Mouse (Mus musculus) liver, embryonic 13.5 days (tissue): Measurements from ENCODE around the gene Cdc42bpa. TPM values are rescaled to one million over a fixed set of nuclear protein-coding genes. Genes with fewer than 3 reads are reported as not detected.

Experiments
- ATAC-seq: fragments of 200-750 bp; cut with Nextera tagmentation; 2 replicates; pipeline ENCODE4 v1.8.0; 2017; ENCODE audit warnings: low read depth, mild to moderate bottlenecking, moderate number of reproducible peaks, moderate library complexity
- DNase-seq: peaks from one replicate; pipeline ENCODE4 v3.0.0; 2022
- H3K27ac ChIP-seq: fragments of 300-500 bp; sonication (generic); 2 replicates; pipeline ENCODE4 v1.5.1; 2015; ENCODE audit warnings: moderate library complexity, mild to moderate bottlenecking, inconsistent platforms
- H3K27me3 ChIP-seq: fragments of 300-500 bp; sonication (generic); 2 replicates; pipeline ENCODE4 v1.6.1; 2015; ENCODE audit warnings: mild to moderate bottlenecking, inconsistent platforms
- H3K36me3 ChIP-seq: fragments of 300-500 bp; sonication (generic); 2 replicates; pipeline ENCODE4 v1.6.1; 2015; ENCODE audit warnings: mild to moderate bottlenecking, inconsistent platforms
- H3K4me1 ChIP-seq: fragments of 300-500 bp; sonication (generic); replicated peaks from 2 replicates; pipeline ENCODE4 v1.6.1; 2015; ENCODE audit warnings: inconsistent platforms
- H3K4me2 ChIP-seq: fragments of 300-500 bp; sonication (generic); 2 replicates; pipeline ENCODE4 v1.6.1; 2015; ENCODE audit warnings: inconsistent platforms, mild to moderate bottlenecking, moderate library complexity
- H3K4me3 ChIP-seq: fragments of 300-500 bp; sonication (generic); replicated peaks from 2 replicates; pipeline ENCODE4 v1.5.1; 2015; ENCODE audit warnings: mild to moderate bottlenecking, inconsistent platforms
- H3K9ac ChIP-seq: fragments of 300-500 bp; sonication (generic); 2 replicates; pipeline ENCODE4 v1.6.1; 2015; ENCODE audit warnings: mild to moderate bottlenecking, inconsistent platforms
- H3K9me3 ChIP-seq: fragments of 300-500 bp; sonication (generic); replicated peaks from 2 replicates; pipeline ENCODE4 v1.6.1; 2016; ENCODE audit warnings: inconsistent platforms
- WGBS: fragments of 180-500 bp; shearing (Covaris S2); methylation state at CpG from one replicate; pipeline ENCODE4 v1.1.7; 2015; ENCODE audit not compliant: insufficient replicate concordance; 5-methylcytosine and 5-hydroxymethylcytosine counted together
- polyA plus RNA-seq: library from polyadenylated mRNA; unstranded; fragments of >200 nt; fragmentation: Nextera tagmentation; extraction: Ambion mirVana; gene quantifications from 2 replicates; pipeline ENCODE4 v1.2.1, GENCODE M21; 2015

Gene Cdc42bpa
- polyA plus RNA-seq, 1 experiment from 2014 or later, result 11.1 TPM

- no peak for ATAC-seq
- DNase-seq, result no peak
Observed at GRCm38 (mm10) chr1:180045172-180045571, 84.9 kb downstream of the Cdc42bpa start.

GRCm38 (mm10) chr1:180089176-180089575, 128.9 kb downstream of the Cdc42bpa start:
- no peak overlapping the region for H3K9ac ChIP-seq
- DNase-seq (no peak), ATAC-seq (no peak)
- H3K4me1 ChIP-seq, result no peaks in the 10 kb centered on the region
- H3K4me2 ChIP-seq, result no peak overlapping the region
- no peak overlapping the region for H3K4me3 ChIP-seq
- peaks cover 6% of the 10 kb centered on the region; the same call in 1 of the 2 replicates for H3K36me3 ChIP-seq
- no peaks in the 10 kb centered on the region for H3K27me3 ChIP-seq
- H3K9me3 ChIP-seq, result no peaks in the 10 kb centered on the region
- 82% methylated on average over 1 of the region's 1 CpGs for WGBS
- H3K27ac ChIP-seq, result no peak overlapping the region

More at GRCm38 (mm10) chr1:180045172-180045571, 84.9 kb downstream of the Cdc42bpa start:
- Histone ChIP-seq H3K4me1 (no peaks in the 10 kb centered on the region), H3K27ac (no peak overlapping the region), H3K27me3 (no peaks in the 10 kb centered on the region), H3K9me3 (no peaks in the 10 kb centered on the region), H3K4me3 (no peak overlapping the region), H3K36me3 (peaks cover 18% of the 10 kb centered on the region), H3K4me2 (no peak overlapping the region), H3K9ac (no peak overlapping the region)

GRCm38 (mm10) chr1:180098426-180098825, 138.2 kb downstream of the Cdc42bpa start:
- ATAC-seq, result no peak
- no peaks in the 10 kb centered on the region for H3K4me1 ChIP-seq
- H3K4me3 ChIP-seq, result no peak overlapping the region
- no peak overlapping the region for H3K4me2 ChIP-seq
- H3K27me3 ChIP-seq, result no peaks in the 10 kb centered on the region
- H3K9ac ChIP-seq, result no peak overlapping the region
- whole genome bisulfite sequencing, result 88% methylated on average over 5 of the region's 5 CpGs
- no peak for DNase-seq
- H3K36me3 ChIP-seq, result peaks cover 39% of the 10 kb centered on the region
- no peak overlapping the region for H3K27ac ChIP-seq
- H3K9me3 ChIP-seq, result no peaks in the 10 kb centered on the region

GRCm38 (mm10) chr1:180104567-180104966, 144.3 kb downstream of the Cdc42bpa start:
- peaks cover 22% of the 10 kb centered on the region for H3K36me3 ChIP-seq
- no peak overlapping the region for H3K9ac ChIP-seq
- H3K4me2 ChIP-seq, result no peak overlapping the region
- no peak overlapping the region for H3K4me3 ChIP-seq
- WGBS, result 74% methylated on average over 3 of the region's 3 CpGs
- no peak overlapping the region for H3K27ac ChIP-seq
- ATAC-seq, result no peak
- no peak for DNase-seq
- no peaks in the 10 kb centered on the region for H3K4me1 ChIP-seq
- no peaks in the 10 kb centered on the region for H3K9me3 ChIP-seq
- no peaks in the 10 kb centered on the region for H3K27me3 ChIP-seq

- DNase-seq (no peak), ATAC-seq (no peak)
- 40% methylated on average over 5 of the region's 5 CpGs for WGBS
- Histone ChIP-seq H3K9me3 (no peaks in the 10 kb centered on the region), H3K4me2 (no peak overlapping the region), H3K4me1 (no peaks in the 10 kb centered on the region), H3K27me3 (no peaks in the 10 kb centered on the region), H3K9ac (no peak overlapping the region), H3K4me3 (no peak overlapping the region), H3K27ac (no peak overlapping the region), H3K36me3 (peaks cover 25% of the 10 kb centered on the region)
Observed at GRCm38 (mm10) chr1:180109050-180109449, 148.8 kb downstream of the Cdc42bpa start.

GRCm38 (mm10) chr1:180116525-180116924, 156.3 kb downstream of the Cdc42bpa start:
- no peak overlapping the region for H3K9ac ChIP-seq
- no peaks in the 10 kb centered on the region for H3K9me3 ChIP-seq
- peak; percentile 13 for DNase-seq
- no peak for ATAC-seq
- no peak overlapping the region for H3K27ac ChIP-seq
- H3K4me2 ChIP-seq, result no peak overlapping the region
- no peaks in the 10 kb centered on the region for H3K4me1 ChIP-seq
- no peaks in the 10 kb centered on the region for H3K27me3 ChIP-seq
- H3K4me3 ChIP-seq, result no peak overlapping the region
- peaks cover 29% of the 10 kb centered on the region for H3K36me3 ChIP-seq
- WGBS, result 66% methylated on average over 1 of the region's 1 CpGs

GRCm38 (mm10) chr1:180118233-180118632, 158.0 kb downstream of the Cdc42bpa start:
- Histone ChIP-seq H3K4me3 (no peak overlapping the region), H3K9me3 (no peaks in the 10 kb centered on the region), H3K27me3 (no peaks in the 10 kb centered on the region), H3K4me1 (no peaks in the 10 kb centered on the region), H3K4me2 (no peak overlapping the region), H3K36me3 (peaks cover 21% of the 10 kb centered on the region), H3K9ac (no peak overlapping the region), H3K27ac (no peak overlapping the region)
- WGBS, result 89% methylated on average over 8 of the region's 8 CpGs
- DNase-seq (no peak), ATAC-seq (no peak)

GRCm38 (mm10) chr1:180128077-180128792, 168.0 kb downstream of the Cdc42bpa start:
- no peak for ATAC-seq
- no peaks in the 10 kb centered on the region for H3K9me3 ChIP-seq
- no peak overlapping the region for H3K9ac ChIP-seq
- no peaks in the 10 kb centered on the region for H3K4me1 ChIP-seq
- H3K36me3 ChIP-seq, result 0 out of 2 replicates have a peak, but pooled peaks cover 3% of the 10 kb centered on the region
- H3K4me2 ChIP-seq, result no peak overlapping the region
- no peak overlapping the region for H3K4me3 ChIP-seq
- 90% methylated on average over 5 of the region's 5 CpGs for WGBS
- no peaks in the 10 kb centered on the region for H3K27me3 ChIP-seq
- no peak for DNase-seq
- no peak overlapping the region for H3K27ac ChIP-seq

GRCm38 (mm10) chr1:180131402-180131801, 171.1 kb downstream of the Cdc42bpa start:
- no peak overlapping the region for H3K4me3 ChIP-seq
- no peak overlapping the region for H3K4me2 ChIP-seq
- H3K4me1 ChIP-seq, result no peaks in the 10 kb centered on the region
- WGBS, result 56% methylated on average over 3 of the region's 3 CpGs
- H3K9ac ChIP-seq, result no peak overlapping the region
- no peaks in the 10 kb centered on the region for H3K9me3 ChIP-seq
- ATAC-seq, result no peak
- no peak for DNase-seq
- H3K36me3 ChIP-seq, result peaks cover 9% of the 10 kb centered on the region
- no peak overlapping the region for H3K27ac ChIP-seq
- no peaks in the 10 kb centered on the region for H3K27me3 ChIP-seq

- no peak overlapping the region for H3K27ac ChIP-seq
- no peak overlapping the region for H3K4me2 ChIP-seq
- H3K9me3 ChIP-seq, result no peaks in the 10 kb centered on the region
- 64% methylated on average over 4 of the region's 4 CpGs for WGBS
- DNase-seq (no peak), ATAC-seq (no peak)
- peaks cover 17% of the 10 kb centered on the region for H3K36me3 ChIP-seq
- H3K4me1 ChIP-seq, result no peaks in the 10 kb centered on the region
- no peaks in the 10 kb centered on the region for H3K27me3 ChIP-seq
- no peak overlapping the region for H3K4me3 ChIP-seq
- H3K9ac ChIP-seq, result no peak overlapping the region
Observed at GRCm38 (mm10) chr1:180132187-180132586, 171.9 kb downstream of the Cdc42bpa start.

- no peak for DNase-seq
- peaks cover 54% of the 10 kb centered on the region for H3K36me3 ChIP-seq
Observed at GRCm38 (mm10) chr1:180139158-180139557, 178.9 kb downstream of the Cdc42bpa start.

GRCm38 (mm10) chr1:180140970-180141369, 180.7 kb downstream of the Cdc42bpa start:
- no peaks in the 10 kb centered on the region for H3K9me3 ChIP-seq
- no peaks in the 10 kb centered on the region for H3K27me3 ChIP-seq
- 92% methylated on average over 2 of the region's 2 CpGs for WGBS
- H3K4me1 ChIP-seq, result no peaks in the 10 kb centered on the region
- H3K4me2 ChIP-seq, result no peak overlapping the region
- peaks cover 63% of the 10 kb centered on the region for H3K36me3 ChIP-seq
- H3K4me3 ChIP-seq, result no peak overlapping the region
- no peak for DNase-seq
- no peak for ATAC-seq
- no peak overlapping the region for H3K27ac ChIP-seq
- H3K9ac ChIP-seq, result no peak overlapping the region

More at GRCm38 (mm10) chr1:180139158-180139557, 178.9 kb downstream of the Cdc42bpa start:
- Histone ChIP-seq H3K4me2 (no peak overlapping the region), H3K27me3 (no peaks in the 10 kb centered on the region), H3K9ac (no peak overlapping the region), H3K9me3 (no peaks in the 10 kb centered on the region), H3K4me1 (no peaks in the 10 kb centered on the region), H3K27ac (no peak overlapping the region), H3K4me3 (no peak overlapping the region)
- ATAC-seq, result no peak
- WGBS, result 83% methylated on average over 4 of the region's 4 CpGs
